Mouse (Mus musculus): ENCODE data around the gene Wdfy4. TPM values are rescaled to one million over a fixed set of nuclear protein-coding genes. Genes with fewer than 3 reads are reported as not detected.

Gene Wdfy4
- total and polyA plus RNA-seq, 3 experiments = 27.0 to 34.8 (median 30.9) TPM

- Histone ChIP-seq H3K27ac (ENCODE audit: control insufficient read depth, low read depth, low read length) (no peak overlapping the region), H3K9me3 (replicated peaks; ENCODE audit: insufficient read depth, low read length) (no peaks in the 10 kb centered on the region), H3K4me3 (ENCODE audit: control insufficient read depth in 1 of 2, insufficient read depth in 1 of 2, low read depth in 2 of 2, low read length in 2 of 2) (no peak overlapping the region), H3K4me1 (ENCODE audit: control insufficient read depth in 1 of 2, insufficient read depth in 2 of 2, low read length in 2 of 2) (no peaks in the 10 kb centered on the region), H3K36me3 (ENCODE audit: control insufficient read depth in 1 of 2, insufficient read depth in 2 of 2, low read length in 2 of 2) (no peaks in the 10 kb centered on the region), H3K27me3 (ENCODE audit: control insufficient read depth in 1 of 2, insufficient read depth in 2 of 2, low read length in 2 of 2) (no peaks in the 10 kb centered on the region; a peak in 1 of 4 replicates), H3K9ac (ENCODE audit: control insufficient read depth, low read depth, low read length, poor library complexity, severe bottlenecking) (no peak overlapping the region), H3K79me2 (ENCODE audit: control insufficient read depth, insufficient read depth, low read length, poor library complexity) (no peaks in the 10 kb centered on the region)
- no peak for DNase-seq (ENCODE audit: low read depth, low spot score)
- TF ChIP-seq ETS1 (IDR thresholded peaks at IDR 0.05; ENCODE audit: low read depth, low read length) (no peak), SMC3 (IDR thresholded peaks at IDR 0.05; ENCODE audit: low read depth, low read length) (no peak), ZNF384 (IDR thresholded peaks at IDR 0.05; ENCODE audit: low read depth, low read length) (no peak)
Observed at GRCm38 (mm10) chr14:32917919-32918318, 267.4 kb downstream of the Wdfy4 start.

DNA sequence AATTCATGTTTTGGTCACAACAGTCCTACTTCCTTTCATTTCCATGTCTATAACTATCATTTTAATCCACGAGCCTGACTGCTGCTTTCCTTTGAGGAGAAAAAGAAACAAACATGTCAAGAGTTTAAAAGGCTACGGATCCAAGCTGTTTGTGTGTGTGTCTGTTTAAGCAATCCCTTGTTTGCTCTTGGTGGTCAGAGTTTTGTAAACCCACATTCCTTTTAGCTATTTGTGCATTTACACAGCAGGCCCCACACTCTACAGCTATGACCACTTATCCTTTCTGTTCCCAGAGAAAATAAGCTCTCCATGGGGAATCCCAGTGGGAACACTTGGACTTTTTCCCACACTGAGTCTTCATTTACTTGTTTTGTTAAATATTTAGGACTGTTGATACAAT is 269.9 kb downstream of the Wdfy4 start:
- Histone ChIP-seq H3K79me2 (ENCODE audit: control insufficient read depth, insufficient read depth, low read length, poor library complexity) (no peaks in the 10 kb centered on the region), H3K9ac (ENCODE audit: control insufficient read depth, low read depth, low read length, poor library complexity, severe bottlenecking) (no peak overlapping the region), H3K36me3 (ENCODE audit: control insufficient read depth in 1 of 2, insufficient read depth in 2 of 2, low read length in 2 of 2) (no peaks in the 10 kb centered on the region), H3K27ac (ENCODE audit: control insufficient read depth, low read depth, low read length) (no peak overlapping the region), H3K9me3 (replicated peaks; ENCODE audit: insufficient read depth, low read length) (no peaks in the 10 kb centered on the region), H3K27me3 (ENCODE audit: control insufficient read depth in 1 of 2, insufficient read depth in 2 of 2, low read length in 2 of 2) (no peaks in the 10 kb centered on the region; a peak in 1 of 4 replicates), H3K4me1 (ENCODE audit: control insufficient read depth in 1 of 2, insufficient read depth in 2 of 2, low read length in 2 of 2) (no peaks in the 10 kb centered on the region), H3K4me3 (ENCODE audit: control insufficient read depth in 1 of 2, insufficient read depth in 1 of 2, low read depth in 2 of 2, low read length in 2 of 2) (no peak overlapping the region)
- TF ChIP-seq NRF1 (IDR thresholded peaks at IDR 0.05; ENCODE audit: insufficient read depth, low read depth, low read length, poor library complexity, severe bottlenecking) = no peak
- TF ChIP-seq ELF1 (IDR thresholded peaks at IDR 0.05; ENCODE audit: low read depth, low read length) = no peak
- DNase-seq (ENCODE audit: low read depth, low spot score) = no peak

- H3K27me3 ChIP-seq (ENCODE audit: control insufficient read depth in 1 of 2, insufficient read depth in 2 of 2, low read length in 2 of 2) = no peaks in the 10 kb centered on the region
- no peak for DNase-seq (ENCODE audit: low read depth, low spot score)
- no peak overlapping the region for H3K4me3 ChIP-seq (ENCODE audit: control insufficient read depth in 1 of 2, insufficient read depth in 1 of 2, low read depth in 2 of 2, low read length in 2 of 2)
- no peaks in the 10 kb centered on the region for H3K4me1 ChIP-seq (ENCODE audit: control insufficient read depth in 1 of 2, insufficient read depth in 2 of 2, low read length in 2 of 2)
- H3K79me2 ChIP-seq (ENCODE audit: control insufficient read depth, insufficient read depth, low read length, poor library complexity) = no peaks in the 10 kb centered on the region
- no peak overlapping the region for H3K27ac ChIP-seq (ENCODE audit: control insufficient read depth, low read depth, low read length)
- H3K9ac ChIP-seq (ENCODE audit: control insufficient read depth, low read depth, low read length, poor library complexity, severe bottlenecking) = no peak overlapping the region
- H3K36me3 ChIP-seq (ENCODE audit: control insufficient read depth in 1 of 2, insufficient read depth in 2 of 2, low read length in 2 of 2) = no peaks in the 10 kb centered on the region
- TF ChIP-seq KAT2A (conservative IDR thresholded peaks at IDR 0.05; ENCODE audit: low read depth, low read length) (no peak), ETS1 (IDR thresholded peaks at IDR 0.05; ENCODE audit: low read depth, low read length) (no peak), MAZ (IDR thresholded peaks at IDR 0.05; ENCODE audit: low read depth, low read length) (no peak), CHD1 (IDR thresholded peaks at IDR 0.05; ENCODE audit: low read depth, low read length) (no peak), HCFC1 (IDR thresholded peaks at IDR 0.05; ENCODE audit: low read depth, low read length) (no peak), SMC3 (IDR thresholded peaks at IDR 0.05; ENCODE audit: low read depth, low read length) (no peak), USF1 (IDR thresholded peaks at IDR 0.05; ENCODE audit: low read depth, low read length) (no peak), GATA1 (IDR thresholded peaks at IDR 0.05; ENCODE audit: low read depth, low read length) (no peak), ZMIZ1 (IDR thresholded peaks at IDR 0.05; ENCODE audit: low read depth, low read length) (no peak), MXI1 (IDR thresholded peaks at IDR 0.05; ENCODE audit: low read depth, low read length) (no peak), MYB (IDR thresholded peaks at IDR 0.05; ENCODE audit: low read depth, low read length) (no peak), TAL1 (IDR thresholded peaks at IDR 0.05; ENCODE audit: low read length) (no peak), MAFK (IDR thresholded peaks at IDR 0.05; ENCODE audit: borderline replicate concordance, low read depth, low read length) (no peak), JUND (IDR thresholded peaks at IDR 0.05; ENCODE audit: low read depth, low read length) (no peak), ZNF384 (IDR thresholded peaks at IDR 0.05; ENCODE audit: low read depth, low read length) (no peak), MEF2A (IDR thresholded peaks at IDR 0.05; ENCODE audit: extremely low read depth, insufficient replicate concordance, low read depth, low read length, poor library complexity, severe bottlenecking) (no peak), BHLHE40 (IDR thresholded peaks at IDR 0.05; ENCODE audit: borderline replicate concordance, low read depth, low read length) (no peak)
- no peaks in the 10 kb centered on the region for H3K9me3 ChIP-seq (replicated peaks; ENCODE audit: insufficient read depth, low read length)
Observed at GRCm38 (mm10) chr14:32911187-32911586, 274.1 kb downstream of the Wdfy4 start.
